Mouse (Mus musculus): ENCODE results near the gene Rabgap1l.

- TF ChIP-seq GATA1 (IDR thresholded peaks at IDR 0.05; ENCODE audit: borderline replicate concordance, low read length) = no peak
- no peak for TF ChIP-seq FLI1 (IDR thresholded peaks at IDR 0.05; ENCODE audit: low read length)
These were observed 568.9 kb downstream of the Rabgap1l start for GRCm38 (mm10) chr1:160224093-160224492.
